Mouse (Mus musculus) lung, postnatal 0 days (tissue): ENCODE measurements around the gene Phkg2. TPM values are rescaled to one million over a fixed set of nuclear protein-coding genes. Genes with fewer than 3 reads are reported as not detected.

Experiments
- ATAC-seq: fragments of 200-750 bp; cut with Nextera tagmentation; 2 replicates; pipeline ENCODE4 v1.8.0; 2017; ENCODE audit warnings: moderate library complexity
- DNase-seq: peaks from one replicate; pipeline ENCODE4 v3.0.0-alpha.2; 2016; ENCODE audit warnings: low spot score
- H3K27ac ChIP-seq: fragments of 300-500 bp; sonication (generic); 2 replicates; pipeline ENCODE4 v1.5.1; 2014; ENCODE audit warnings: antibody characterized with exemption, mild to moderate bottlenecking, low read length, mixed read lengths
- H3K27me3 ChIP-seq: fragments of 300-500 bp; sonication (generic); replicated peaks from 2 replicates; pipeline ENCODE4 v1.6.1; 2014; ENCODE audit warnings: low read length, mixed read lengths; ENCODE audit not compliant: insufficient read depth
- H3K36me3 ChIP-seq: fragments of 300-500 bp; sonication (generic); 2 replicates; pipeline ENCODE4 v1.6.1; 2014; ENCODE audit warnings: low read length, mixed read lengths; ENCODE audit not compliant: insufficient read depth
- H3K4me1 ChIP-seq: fragments of 300-500 bp; sonication (generic); 2 replicates; pipeline ENCODE4 v1.6.1; 2014; ENCODE audit warnings: antibody characterized with exemption, low read depth, low read length, mixed read lengths; ENCODE audit not compliant: insufficient read depth
- H3K4me2 ChIP-seq: fragments of 300-500 bp; sonication (generic); replicated peaks from 2 replicates; pipeline ENCODE4 v1.6.1; 2014; ENCODE audit warnings: low read depth, mild to moderate bottlenecking, low read length, moderate library complexity, mixed read lengths
- H3K4me3 ChIP-seq: fragments of 300-500 bp; sonication (generic); 2 replicates; pipeline ENCODE4 v1.5.1; 2014; ENCODE audit warnings: low read depth, low read length
- H3K9ac ChIP-seq: fragments of 300-500 bp; sonication (generic); replicated peaks from 2 replicates; pipeline ENCODE4 v1.6.1; 2014; ENCODE audit warnings: low read depth, mild to moderate bottlenecking
- H3K9me3 ChIP-seq: fragments of 300-500 bp; sonication (generic); 2 replicates; pipeline ENCODE4 v1.6.1; 2016; ENCODE audit warnings: low read length, mixed read lengths
- CTCF ChIP-seq: IDR thresholded peaks from 2 replicates; pipeline ENCODE4 v1.5.1; 2016; ENCODE audit warnings: antibody characterized with exemption, mild to moderate bottlenecking
- EP300 ChIP-seq: IDR thresholded peaks from 2 replicates; pipeline ENCODE4 v1.6.1; 2016; ENCODE audit warnings: antibody characterized with exemption, mild to moderate bottlenecking, control low read depth
- WGBS: fragments of 180-500 bp; shearing (Covaris S2); extraction: QIAGEN DNeasy Blood & Tissue Kit; methylation state at CpG from one replicate; pipeline ENCODE4 v1.1.7; 2014; 5-methylcytosine and 5-hydroxymethylcytosine counted together
- polyA plus RNA-seq: library from polyadenylated mRNA; unstranded; fragments of >200 nt; fragmentation: Nextera tagmentation; extraction: Ambion mirVana; gene quantifications from 2 replicates; pipeline ENCODE4 v1.2.1, GENCODE M21; 2015

The Phkg2 gene
- 31.7 and 34.4 TPM in 2 replicates for polyA plus RNA-seq

DNA sequence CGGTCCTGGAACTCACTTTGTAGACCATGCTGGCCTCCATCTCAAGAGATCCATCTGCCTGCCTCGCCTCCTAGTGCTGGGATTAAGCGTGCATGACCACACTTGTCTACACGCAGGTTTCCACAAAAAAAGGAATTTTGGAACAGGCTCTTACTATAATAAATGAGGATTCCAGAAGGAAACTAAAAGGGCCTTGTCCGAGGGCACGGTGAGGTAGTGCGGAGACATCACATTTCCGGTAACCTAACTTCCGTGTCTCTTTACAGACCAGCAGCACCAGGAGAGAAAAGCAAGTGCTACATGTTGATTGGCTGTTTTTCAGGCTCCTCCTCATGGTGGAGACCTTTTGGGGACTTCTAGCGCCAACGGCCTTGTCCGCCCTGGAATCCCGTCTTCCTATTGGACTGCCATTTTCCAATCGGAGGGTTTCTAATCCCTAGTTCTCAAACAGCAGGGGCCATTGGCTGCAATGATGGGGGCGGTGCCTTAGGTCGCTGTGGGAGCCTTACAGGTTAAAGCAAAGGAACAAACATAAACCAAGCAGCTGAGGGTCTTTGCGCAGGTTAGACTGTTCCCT, at the start of gene Phkg2:
TSS of gene Phkg2 (plus strand) at position 446 of the 577 bp plus-strand sequence.
- peaks cover 10% of the 10 kb centered on the region; the same call in 1 of the 2 replicates for H3K4me1 ChIP-seq
- no peaks in the 10 kb centered on the region for H3K27me3 ChIP-seq
- DNase-seq (peak; percentile 100), ATAC-seq (peak; percentile 99)
- H3K9me3 ChIP-seq = no peaks in the 10 kb centered on the region
- peak within 1 kb of the TSS; percentile 69 for H3K9ac ChIP-seq
- H3K36me3 ChIP-seq = no peaks in the 10 kb centered on the region
- peak within 1 kb of the TSS; percentile 84 for H3K27ac ChIP-seq
- peak within 1 kb of the TSS; percentile 68 for H3K4me3 ChIP-seq
- WGBS = 0% methylated on average over 17 of the region's 17 CpGs
- peak within 1 kb of the TSS; percentile 93 for H3K4me2 ChIP-seq
- TF ChIP-seq CTCF (no peak; the same call in 1 of the 2 replicates), EP300 (no peak)

DNA sequence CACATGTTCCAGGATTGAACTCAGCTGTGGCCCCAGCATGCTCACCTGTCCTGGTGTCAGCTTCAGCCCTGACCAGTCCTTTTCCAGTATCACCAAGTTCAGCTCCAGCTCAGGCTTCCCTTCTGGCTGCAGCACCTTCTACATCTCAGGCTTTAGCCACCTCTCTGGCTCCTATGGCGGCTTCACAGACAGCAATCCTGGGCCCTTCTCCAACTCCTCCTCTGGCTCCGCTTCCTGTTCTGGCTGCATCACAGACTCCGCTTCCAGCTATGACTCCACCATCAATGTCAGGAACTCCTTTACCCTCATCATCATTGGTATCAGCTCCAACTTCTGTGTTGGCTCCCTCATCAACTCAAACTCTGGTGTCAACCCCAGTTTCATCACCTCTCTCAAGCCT, 31.5 kb upstream of the Phkg2 start:
- TF ChIP-seq CTCF = no peak
- Histone ChIP-seq H3K36me3 (peaks cover 53% of the 10 kb centered on the region), H3K9ac (no peak overlapping the region), H3K4me2 (no peak overlapping the region), H3K4me1 (no peaks in the 10 kb centered on the region), H3K9me3 (no peaks in the 10 kb centered on the region), H3K27me3 (no peaks in the 10 kb centered on the region), H3K27ac (no peak overlapping the region), H3K4me3 (no peak overlapping the region)
- 93% methylated on average over 3 of the region's 3 CpGs for WGBS
- ATAC-seq (no peak), DNase-seq (no peak)

DNA sequence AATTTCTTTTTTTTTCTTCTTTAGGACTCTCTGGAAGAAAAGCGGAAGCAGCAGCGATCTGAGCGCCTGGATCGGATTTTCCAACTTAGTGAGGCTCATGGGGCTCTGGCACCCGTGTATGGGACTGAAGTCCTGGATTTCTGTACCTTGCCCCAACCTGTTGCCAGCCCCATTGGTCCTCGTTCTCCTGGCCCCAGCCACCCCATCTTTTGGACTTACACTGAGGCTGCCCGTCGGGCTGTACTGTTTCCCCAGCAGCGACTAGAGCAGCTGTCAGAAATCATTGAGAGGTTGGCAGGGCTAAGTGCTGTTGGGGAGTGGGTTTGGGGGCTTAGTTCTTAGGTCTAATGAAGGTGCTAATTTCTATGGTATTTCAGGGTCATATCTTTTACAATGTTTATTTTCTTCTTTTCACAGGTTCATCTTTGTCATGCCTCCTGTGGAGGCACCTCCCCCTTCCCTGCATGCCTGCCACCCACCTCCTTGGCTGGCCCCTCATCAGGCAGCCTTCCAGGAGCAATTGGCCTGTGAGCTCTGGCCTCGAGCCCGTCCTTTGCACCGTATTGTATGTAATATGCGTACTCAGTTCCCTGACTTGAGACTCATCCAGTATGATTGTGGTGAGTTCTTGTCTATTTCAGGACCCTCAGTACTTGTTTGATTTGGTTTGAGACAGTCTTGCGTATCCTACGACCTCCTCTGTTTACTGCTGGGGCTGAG, 23.9 kb upstream of the Phkg2 start:
- H3K27ac ChIP-seq = no peak overlapping the region
- no peaks in the 10 kb centered on the region for H3K27me3 ChIP-seq
- H3K36me3 ChIP-seq = peaks cover 46% of the 10 kb centered on the region
- no peak for ATAC-seq
- TF ChIP-seq EP300 (no peak), CTCF (no peak)
- no peaks in the 10 kb centered on the region for H3K4me1 ChIP-seq
- H3K9ac ChIP-seq = no peak overlapping the region
- 78% methylated on average over 15 of the region's 15 CpGs for WGBS
- no peak overlapping the region for H3K4me3 ChIP-seq
- no peak overlapping the region for H3K4me2 ChIP-seq
- no peaks in the 10 kb centered on the region for H3K9me3 ChIP-seq
- no peak for DNase-seq

DNA sequence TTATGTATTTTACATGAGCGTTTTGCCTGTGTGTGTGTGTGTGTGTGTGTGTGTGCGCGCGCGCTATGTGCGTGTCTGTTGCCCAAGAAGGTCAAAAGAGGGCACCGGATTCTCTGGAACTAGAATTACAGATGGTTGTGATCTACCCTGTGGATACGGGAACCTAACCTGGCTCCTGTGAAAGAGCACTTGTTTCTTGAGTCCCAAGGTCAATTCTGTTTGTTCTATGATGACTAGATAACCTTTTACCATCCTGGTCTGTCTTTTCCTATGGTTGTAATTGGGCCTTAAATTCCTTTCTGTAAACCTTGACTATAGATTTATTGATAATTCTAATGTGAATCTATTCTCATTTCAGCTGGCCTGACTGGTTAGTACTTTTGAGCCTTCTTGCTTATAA, 21.6 kb upstream of the Phkg2 start:
- H3K4me1 ChIP-seq = no peaks in the 10 kb centered on the region
- H3K27ac ChIP-seq = no peak overlapping the region
- no peak overlapping the region for H3K4me2 ChIP-seq
- no peak overlapping the region for H3K9ac ChIP-seq
- H3K27me3 ChIP-seq = no peaks in the 10 kb centered on the region
- H3K4me3 ChIP-seq = no peak overlapping the region
- no peaks in the 10 kb centered on the region for H3K9me3 ChIP-seq
- no peak for ATAC-seq
- no peak for TF ChIP-seq CTCF
- no peak for TF ChIP-seq EP300
- 91% methylated on average over 8 of the region's 8 CpGs for WGBS
- DNase-seq = no peak
- H3K36me3 ChIP-seq = peaks cover 49% of the 10 kb centered on the region

DNA sequence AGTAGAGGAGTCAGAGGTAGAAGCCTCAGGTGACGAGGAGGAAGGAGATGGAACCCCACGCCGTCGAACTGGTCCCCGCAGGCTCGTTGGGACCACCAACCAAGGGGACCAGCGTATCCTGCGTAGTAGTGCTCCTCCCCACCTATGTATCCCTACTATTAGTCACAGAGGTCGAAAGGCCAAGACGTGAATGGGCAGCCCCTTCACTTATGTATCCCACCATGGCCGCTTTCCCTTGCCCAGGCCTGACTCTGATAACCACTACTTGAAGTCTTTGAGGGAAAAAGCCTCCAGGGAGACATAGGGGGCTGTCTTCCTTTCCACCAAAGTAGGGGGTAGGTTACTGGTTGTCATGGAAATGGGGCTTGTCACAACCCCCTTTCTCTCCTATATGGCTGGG, 12.6 kb upstream of the Phkg2 start:
- Histone ChIP-seq H3K4me3 (no peak overlapping the region), H3K4me1 (no peaks in the 10 kb centered on the region), H3K4me2 (no peak overlapping the region), H3K27me3 (no peaks in the 10 kb centered on the region), H3K36me3 (peaks cover 40% of the 10 kb centered on the region), H3K9ac (no peak overlapping the region), H3K27ac (no peak overlapping the region), H3K9me3 (no peaks in the 10 kb centered on the region)
- no peak for TF ChIP-seq EP300
- TF ChIP-seq CTCF = no peak
- DNase-seq (no peak), ATAC-seq (no peak)
- WGBS = 90% methylated on average over 11 of the region's 11 CpGs

DNA sequence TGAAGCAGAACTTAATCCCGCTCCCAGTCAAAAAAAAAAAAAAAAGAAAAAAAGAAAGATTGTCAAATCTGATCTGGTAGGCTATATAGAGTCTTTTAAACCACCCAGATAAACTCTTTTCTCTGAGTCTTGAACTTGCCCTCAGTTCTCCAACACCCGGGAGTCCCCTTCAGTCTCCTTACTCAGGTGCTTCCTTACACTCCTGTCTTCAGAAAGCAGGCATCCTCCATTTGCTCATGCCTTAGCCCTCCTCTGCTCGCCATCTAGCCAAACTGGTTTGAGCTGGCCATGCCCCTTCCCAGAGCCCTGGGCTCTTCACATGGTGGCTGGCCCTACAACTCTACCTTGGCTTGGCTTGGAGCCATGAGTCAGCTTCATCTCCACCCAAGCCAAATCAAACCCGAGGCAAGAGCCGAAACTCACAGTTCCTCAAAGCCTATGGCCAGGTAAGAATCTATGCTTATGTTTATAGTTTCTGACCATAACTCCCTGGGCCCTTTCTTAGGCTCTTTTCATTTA, 11.7 kb upstream of the Phkg2 start, which contains the start of gene Tmem265:
TSS of gene Tmem265 (plus strand) at position 51 of the 519 bp plus-strand sequence.
- no peaks in the 10 kb centered on the region for H3K27me3 ChIP-seq
- H3K27ac ChIP-seq = no peak within 1 kb of the TSS
- 66% methylated on average over 5 of the region's 5 CpGs for WGBS
- H3K4me2 ChIP-seq = no peak within 1 kb of the TSS
- ATAC-seq (peak; percentile 59), DNase-seq (peak; percentile 31)
- TF ChIP-seq CTCF = no peak
- TF ChIP-seq EP300 = no peak
- H3K4me1 ChIP-seq = no peaks in the 10 kb centered on the region
- no peak within 1 kb of the TSS for H3K4me3 ChIP-seq
- H3K9ac ChIP-seq = no peak within 1 kb of the TSS
- no peaks in the 10 kb centered on the region for H3K9me3 ChIP-seq
- peaks cover 37% of the 10 kb centered on the region for H3K36me3 ChIP-seq
